Mouse (Mus musculus) layer of hippocampus, adult 11-12 months (tissue): ENCODE results near the gene Wt1.

Source experiments
- DNase-seq: peaks from one replicate; pipeline ENCODE4 v3.0.0; 2022; ENCODE audit warnings: low spot score

The Wt1 gene

DNA sequence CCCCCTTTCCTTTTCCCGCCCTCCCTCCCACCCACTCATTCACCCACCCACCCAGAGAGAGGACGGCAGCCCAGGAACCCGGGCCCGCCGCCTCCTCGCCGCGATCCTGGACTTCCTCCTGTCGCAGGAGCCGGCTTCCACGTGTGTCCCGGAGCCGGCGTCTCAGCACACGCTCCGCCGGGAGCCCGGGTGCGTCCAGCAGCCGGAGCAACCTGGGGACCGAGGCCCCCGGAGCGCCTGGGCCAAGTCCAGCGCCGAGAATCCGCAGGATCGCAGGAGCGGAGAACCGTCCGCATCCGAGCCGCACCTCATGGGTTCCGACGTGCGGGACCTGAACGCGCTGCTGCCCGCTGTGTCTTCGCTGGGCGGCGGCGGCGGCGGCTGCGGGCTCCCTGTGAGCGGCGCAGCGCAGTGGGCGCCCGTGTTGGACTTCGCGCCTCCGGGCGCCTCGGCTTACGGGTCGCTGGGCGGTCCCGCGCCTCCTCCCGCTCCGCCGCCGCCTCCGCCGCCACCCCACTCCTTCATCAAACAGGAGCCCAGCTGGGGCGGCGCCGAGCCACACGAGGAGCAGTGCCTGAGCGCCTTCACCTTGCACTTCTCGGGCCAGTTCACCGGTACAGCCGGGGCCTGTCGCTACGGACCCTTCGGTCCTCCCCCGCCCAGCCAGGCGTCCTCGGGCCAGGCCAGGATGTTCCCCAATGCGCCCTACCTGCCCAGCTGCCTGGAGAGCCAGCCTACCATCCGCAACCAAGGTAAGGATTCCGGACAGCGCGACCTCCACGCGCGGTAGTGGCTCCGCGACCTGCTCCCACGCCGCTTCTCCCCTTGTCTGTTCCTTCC is 582 bp downstream of the Wt1 start:
- DNase-seq = no peak

DNA sequence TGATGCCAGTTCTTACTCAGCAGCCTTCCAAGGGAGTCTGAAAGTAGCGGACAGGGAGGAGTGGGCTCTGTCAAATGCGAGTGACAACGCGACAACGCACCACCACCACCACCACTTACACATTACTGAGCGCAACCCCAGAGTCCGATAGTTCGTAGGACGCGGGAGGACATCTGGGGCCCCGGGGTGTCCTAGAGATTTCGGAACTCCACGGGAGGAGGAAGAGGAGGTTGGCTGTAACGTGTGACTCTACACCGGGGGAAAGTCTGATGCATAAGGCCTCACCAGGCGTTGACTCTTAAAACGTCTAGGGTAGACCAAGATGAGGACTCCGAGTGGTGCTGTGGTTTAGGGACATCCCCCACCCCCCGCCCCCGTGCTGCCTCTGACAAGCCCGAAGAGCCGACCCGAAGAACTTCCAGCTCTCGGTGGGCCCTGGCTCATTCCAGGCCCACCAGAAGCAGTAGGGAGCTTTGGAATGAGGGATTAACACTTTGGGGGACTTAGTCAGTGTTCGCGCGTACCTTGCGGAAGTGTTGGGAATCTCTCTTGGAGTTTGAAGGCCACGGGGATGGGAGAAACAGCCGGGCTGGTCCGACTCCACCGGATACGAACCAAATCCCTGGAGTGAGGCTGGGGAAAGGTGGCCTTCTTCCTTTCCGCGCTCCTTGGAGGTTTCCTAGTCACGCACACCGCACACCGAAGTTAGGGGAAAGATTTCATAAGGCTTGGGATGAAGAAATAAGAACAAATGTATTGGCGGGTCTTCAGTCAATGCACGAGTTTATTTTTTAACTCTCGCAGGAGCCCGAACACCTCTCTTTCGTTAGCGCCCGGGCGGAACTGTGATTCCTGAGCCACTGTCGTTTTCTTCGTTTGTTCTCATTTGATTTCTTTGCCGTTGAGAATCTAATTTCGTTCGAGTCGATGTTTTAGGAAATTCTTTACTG is 1.5 kb downstream of the Wt1 start:
- no peak for DNase-seq

DNA sequence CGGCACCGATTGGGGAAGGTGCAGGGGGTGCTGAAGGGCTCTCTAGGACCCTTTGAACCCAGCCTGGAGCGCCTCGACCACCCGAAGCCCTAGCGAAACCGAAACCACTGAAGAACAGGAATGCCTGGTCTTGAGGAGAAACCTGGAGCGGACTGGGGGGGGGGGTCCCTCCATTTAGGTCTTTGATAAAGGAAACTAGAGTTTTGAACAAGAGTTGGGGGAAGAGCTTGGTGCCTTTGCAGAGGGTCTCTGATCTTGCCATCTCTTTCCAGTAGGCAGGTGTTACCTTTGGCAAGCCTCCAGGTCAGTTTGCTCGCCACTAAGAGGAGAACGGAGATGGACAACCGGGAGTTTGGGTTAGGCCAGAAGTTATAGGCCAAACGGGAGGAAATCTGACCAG is 2.2 kb downstream of the Wt1 start:
- no peak for DNase-seq

DNA sequence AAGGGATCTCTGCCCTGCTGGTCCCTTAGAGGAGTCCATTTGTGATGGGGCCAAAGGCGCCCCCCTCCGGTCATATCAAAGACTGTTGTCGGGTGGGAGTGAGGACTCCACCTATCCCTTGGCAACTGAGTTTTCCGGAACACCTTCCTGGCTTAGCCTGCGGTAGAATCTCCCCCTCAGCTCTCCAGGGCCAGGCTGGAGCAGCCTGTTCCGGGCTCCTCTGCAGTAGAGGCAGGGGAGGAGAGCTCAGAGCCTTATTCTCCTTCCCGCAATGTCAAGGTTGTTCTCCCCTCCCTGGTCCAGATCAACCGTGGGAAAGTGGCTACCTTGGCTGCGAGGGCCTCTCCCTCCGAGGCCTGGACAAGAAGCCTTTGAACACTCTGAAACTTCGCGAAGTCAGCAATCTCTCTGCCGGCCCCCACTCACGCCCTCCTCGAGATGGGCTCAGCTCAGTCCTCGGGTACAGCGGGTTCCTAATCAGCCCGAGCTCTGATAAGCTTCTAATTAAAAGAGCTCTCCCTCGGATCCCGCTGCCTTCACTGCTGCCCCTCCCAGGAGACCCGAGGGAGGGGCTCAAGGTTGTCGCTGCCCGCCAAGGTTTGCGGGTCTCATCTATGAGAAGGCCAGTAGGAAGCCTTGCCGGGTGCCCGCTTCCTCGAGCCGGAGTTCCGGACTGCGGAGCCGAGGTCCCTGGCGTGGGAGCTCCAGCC is 4.2 kb downstream of the Wt1 start:
- no peak for DNase-seq

DNA sequence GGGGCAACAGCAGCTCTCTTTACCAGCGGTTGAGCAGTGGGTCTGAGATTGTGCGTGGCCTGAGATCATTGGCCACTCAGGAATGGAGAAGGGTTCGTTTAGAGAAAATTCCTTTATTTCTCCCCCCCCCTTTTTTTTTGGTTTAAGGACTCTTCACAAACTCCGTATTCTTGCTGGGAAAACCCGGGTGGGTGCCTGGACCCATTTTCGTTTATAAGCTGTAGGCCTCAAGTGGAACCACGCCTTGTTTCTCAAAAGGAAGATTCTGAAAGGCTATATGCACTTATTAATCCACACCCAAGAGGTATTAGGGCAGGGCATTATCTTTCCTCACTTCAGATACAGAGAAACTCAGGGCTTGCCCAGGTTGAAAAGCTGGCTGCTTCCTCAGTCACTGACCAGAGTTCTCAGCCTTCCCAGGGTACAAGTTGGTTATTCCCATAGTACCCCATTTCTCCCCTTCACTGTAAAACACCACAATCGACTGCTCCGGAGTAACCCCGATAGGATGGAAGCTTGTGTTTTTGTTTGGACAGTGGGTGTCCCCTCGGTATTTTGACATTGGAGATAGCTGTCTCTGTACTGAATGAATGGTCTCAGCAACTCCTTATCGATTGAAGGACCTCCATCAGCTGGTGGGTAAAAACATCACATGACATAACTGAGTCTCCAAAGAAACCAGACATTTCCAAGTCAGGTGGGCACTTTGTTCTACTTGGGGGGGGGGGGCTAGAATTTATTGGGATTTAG is 4.9 kb downstream of the Wt1 start:
- no peak for DNase-seq

DNA sequence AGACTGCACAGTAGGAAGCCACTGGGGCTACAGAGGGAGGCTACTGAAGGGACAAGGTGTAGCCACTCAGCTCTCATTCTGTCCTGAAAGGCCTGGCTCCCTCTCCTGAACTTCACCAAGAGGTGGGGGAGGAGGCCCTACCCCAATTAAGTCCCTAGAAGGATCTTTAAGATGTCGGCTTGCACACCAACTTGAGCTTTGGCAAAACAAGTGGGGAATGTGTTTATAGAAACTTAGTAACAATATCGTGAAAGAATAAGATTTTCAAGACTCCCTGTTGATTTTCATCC is 5.4 kb downstream of the Wt1 start:
- no peak for DNase-seq

DNA sequence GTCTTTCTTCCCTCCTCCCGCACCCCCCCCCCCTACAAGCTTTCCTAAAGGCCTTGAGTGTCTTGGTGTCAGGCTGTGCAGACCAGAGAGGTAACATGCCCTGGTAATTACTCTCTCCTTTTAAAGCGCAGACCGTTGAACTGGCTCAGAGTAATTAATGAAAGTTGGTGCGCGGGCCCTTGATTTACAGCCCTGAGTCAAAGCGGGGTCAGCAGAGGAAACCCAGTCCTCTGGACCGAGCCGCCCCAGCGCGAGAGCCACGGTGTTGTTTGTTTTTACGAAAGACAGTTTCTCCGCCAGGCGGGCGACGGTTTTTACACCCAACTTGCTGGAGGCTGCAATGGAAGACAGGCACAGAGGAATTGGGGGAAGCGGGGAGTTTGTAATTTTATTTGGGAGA is 6.0 kb downstream of the Wt1 start:
- DNase-seq = no peak

DNA sequence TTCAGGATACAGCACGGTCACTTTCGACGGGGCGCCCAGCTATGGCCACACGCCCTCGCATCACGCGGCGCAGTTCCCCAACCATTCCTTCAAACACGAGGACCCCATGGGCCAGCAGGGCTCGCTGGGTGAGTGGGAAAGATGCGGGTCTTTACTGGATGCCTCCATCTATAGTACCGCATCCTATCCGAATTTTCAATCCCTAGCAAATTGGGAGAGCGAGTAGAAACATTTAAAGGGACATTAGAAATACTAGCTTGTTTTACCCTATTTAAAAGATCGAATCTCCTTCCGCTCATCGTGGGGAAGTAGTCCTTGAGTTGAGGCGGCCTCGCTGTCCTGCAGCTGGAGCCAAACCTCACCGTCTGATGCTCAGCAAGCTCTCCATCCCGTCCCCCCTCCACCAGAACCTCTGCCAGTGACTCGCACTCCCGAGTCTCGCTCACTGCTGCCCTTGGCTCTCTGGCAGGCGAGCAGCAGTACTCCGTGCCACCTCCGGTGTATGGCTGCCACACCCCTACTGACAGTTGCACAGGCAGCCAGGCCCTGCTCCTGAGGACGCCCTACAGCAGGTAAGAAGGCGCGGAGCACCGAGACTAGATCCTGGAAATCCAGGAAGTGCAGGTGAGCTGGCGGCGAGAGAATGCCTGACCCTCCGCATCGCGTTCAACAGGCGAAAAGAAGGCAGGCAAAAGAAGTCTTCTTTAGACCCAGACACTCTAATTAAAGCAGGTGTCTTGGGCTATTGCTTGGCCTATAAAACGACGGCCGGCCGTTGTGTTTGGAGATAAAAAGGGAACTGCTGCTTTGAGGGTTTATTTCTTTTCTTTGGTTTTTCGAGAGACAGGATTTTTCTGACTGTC is 6.8 kb downstream of the Wt1 start:
- no peak for DNase-seq

DNA sequence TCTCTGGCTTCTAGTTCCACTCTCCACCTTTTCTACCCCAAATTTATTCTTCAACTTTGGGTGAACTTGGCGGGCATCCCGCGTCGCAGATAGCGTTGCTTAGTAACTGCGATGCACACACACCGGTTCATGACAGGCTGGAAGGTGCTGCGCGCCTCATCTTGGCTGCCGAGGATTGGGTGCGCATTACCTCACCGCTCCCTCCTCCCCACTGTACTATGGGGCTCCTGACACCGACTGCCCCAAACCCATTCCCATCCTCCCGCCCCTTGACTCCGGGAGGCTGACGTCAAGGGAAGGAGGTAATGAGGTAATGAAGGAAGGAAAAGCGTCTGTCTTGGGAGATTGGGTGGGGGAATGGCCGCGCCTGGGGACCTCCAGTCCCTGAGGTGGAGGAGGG is 8.0 kb downstream of the Wt1 start:
- DNase-seq = no peak

DNA sequence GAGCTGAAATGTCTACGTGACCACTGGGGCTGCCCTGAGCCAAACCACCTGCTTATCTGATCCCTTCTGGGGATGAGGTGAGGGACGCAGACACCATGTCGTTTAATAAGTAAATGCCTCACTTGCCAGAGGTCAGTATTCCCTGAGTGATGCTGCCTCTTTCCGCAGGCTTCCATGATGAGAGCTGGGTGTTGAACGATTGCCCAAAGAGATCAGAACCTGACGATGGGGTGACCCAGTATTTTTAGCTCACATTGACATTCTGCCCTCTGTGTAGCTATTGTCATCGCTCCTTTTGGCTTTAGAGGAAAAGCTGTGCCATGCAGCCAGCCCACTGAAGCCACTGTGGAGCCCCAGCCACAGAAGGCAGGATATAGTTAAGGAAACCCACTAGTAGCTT is 13.1 kb downstream of the Wt1 start:
- DNase-seq = no peak

DNA sequence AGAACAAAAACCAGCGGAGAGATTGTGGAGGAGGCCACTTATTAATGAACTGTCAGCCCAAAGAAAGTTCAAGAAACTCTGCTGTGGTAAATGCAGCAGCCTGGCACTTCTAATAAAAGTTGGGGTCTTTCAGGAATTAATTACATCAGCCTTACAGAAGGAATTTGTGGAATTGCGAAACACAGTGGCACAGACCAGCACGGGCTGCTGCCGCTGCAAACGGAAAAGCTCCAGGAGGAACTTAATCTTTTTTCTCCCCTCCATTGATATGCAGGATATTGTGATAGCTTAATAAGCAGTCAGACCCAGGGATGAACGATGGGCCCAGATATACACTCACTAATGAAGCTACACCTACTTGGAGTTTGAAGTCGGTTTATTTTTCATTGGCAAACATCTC is 15.0 kb downstream of the Wt1 start:
- DNase-seq = no peak

DNA sequence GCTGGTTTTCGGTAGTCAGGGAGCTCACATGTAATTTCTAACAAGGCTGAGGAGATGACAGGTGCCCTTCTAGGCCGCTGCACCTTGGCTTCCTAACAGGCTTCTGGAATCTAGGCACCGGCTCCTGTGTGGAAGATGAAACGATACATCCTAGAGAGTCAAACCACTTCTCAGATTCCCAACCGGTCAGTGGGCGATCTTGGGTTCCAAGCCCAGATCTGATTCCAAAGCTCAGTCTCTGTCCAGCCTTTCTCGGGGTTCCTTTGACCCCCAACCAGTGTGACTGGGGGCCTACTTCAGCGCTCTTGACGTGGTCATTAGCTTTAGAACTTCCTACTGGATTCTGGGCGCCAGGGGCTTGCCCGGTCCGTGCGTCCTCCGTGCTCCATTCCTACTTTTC is 17.4 kb downstream of the Wt1 start:
- DNase-seq = no peak

DNA sequence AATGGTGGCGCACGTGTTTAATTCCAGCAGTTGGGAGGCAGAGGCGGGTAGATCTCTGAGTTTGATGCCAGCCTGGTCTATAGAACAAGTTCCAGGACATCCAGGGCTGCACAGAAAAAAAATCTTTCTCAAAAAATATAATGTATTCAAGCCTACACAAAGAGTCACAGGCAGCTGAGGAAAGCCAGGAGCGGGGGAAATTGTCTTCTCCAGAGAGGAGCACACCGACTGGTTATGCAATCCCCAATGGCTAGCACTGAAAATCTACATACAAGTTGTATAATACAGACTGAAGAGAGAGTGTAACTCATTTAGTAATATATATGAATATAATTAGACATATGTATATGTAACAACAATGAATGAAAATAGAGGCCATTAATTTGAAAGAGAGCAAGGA is 25.2 kb downstream of the Wt1 start:
- no peak for DNase-seq

DNA sequence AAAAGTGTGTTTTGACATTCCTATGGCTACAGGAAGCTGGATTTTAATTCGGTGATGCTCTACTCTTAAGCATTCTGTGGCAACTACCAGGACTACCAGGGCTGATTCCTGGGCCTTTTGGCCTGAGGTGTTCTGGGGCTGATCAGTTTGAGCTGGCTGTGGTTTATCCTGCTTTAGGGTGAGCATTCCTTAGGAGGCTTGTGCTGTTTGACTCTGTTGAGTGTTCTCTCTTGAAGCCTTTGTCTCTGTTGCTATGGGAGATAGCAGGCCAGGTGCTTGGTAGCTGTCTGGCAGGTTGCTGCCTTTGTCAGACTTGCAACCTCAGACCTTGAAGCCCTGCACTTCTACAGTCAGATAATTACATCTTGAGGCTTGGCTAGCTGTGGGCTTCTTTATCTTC is 26.7 kb downstream of the Wt1 start:
- no peak for DNase-seq

DNA sequence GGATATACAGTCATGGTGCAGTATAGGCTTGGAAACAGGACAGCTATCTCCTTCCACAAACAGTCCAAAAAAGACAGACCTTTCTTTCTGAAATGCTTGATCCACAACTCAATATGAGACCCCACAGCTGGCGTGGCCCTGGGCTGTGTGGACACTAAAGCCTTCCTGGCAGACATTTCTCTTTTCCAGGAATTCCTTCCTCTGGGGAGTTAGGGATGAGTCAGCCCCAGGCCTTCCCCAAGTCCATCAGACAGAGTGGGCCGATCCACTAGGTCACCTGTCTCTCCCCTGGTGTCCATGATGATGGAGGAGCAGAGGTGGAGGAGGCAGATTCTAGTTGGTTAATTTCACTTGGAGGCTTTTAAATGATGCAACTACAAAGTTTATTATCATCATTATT is 34.6 kb downstream of the Wt1 start:
- DNase-seq = no peak

DNA sequence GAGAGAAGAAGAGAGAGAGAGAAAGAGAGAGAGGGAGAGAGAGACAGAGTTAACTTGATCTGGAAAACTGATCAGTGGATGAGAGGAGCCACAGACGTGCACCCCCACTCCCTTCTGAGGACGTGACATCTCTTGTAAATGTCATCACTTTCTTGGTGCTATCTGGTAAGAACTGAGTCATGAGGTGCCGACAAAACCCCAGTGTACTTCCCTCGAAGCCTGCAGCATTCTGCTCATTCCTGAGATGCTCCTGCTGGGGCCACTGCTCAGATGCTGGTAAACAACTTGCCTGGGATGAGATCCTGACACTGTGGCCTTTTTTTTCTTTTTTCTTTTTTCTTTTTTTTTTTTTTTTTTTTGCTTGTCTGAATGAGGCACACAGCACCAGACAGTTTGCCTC is 36.4 kb downstream of the Wt1 start:
- DNase-seq = no peak

DNA sequence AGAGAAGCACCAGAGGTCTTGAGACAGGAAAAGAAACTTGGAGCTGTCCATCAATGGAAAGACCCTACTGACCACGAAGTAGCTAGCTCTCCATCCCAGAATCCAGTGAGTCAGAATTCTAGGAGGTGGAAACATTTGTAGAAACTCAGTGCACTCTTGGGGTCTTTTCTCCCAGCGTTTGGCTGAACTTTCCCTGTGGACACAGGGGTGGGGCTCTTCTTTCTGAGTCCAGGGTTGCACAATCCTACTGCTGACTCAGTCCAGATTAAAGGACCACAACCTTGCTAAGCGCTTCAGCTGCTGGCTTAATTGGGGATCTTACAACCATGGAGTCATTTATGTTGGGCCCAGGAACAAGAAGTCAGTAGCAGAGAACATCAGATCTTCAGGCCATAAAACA is 41.8 kb downstream of the Wt1 start:
- no peak for DNase-seq

DNA sequence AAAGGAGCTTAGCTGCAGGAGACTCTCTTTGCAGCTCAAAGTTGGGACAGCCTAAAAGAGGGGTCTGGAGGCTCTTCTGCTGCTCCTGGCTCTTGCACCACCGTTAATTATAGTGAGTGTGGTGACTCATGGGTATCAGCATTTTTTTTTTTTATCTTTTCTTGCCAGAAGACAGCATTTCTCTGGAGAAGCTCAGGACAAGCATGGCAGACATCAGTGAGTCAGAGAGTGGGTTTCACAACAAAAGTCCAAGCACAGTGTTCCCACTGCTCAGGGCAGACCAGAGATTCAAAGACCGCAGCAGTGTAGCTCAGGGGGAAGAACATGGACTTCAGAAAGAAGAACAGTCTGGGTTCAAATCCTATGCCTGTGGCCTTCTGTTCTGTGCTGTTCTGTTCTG is 47.9 kb downstream of the Wt1 start:
- no peak for DNase-seq

DNA sequence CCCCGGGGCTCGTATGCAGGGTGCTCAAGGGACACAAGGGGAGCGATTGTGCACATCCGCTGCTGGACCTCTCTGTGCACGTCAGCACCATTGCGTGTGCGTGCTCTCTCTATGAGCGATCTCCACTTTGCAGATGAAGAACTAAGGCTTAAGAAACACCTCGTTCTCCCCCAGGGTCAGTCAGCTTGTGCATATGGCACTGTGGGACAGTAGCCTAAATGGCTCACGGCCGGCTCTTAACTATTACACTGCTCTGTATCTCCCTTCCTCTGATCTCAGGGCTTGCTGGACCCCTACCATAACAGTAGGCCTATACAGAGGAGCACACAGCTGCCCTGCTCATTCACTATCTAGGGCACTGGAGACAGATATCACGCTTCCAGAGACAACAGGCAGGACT is 52.5 kb downstream of the Wt1 start:
- no peak for DNase-seq

DNA sequence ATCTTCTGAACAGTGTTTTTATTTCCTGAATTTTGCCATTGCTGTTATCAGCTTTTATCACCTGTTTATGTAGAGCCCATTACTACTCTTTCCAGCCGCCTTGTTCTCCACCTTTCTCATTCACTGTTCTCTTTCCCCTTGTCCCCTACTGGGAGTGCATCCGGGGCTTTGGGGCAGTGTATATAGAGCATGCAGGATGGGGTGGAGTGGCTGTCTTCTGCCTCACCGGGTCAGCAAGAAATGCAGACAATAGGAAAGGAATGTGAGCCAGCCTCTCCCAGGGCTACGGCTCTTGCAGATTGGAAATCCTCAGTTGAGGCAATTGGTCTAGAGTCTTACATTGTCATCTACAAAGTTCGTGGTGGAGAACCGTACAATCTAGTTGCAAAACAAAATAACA is 56.2 kb downstream of the Wt1 start:
- no peak for DNase-seq

DNA sequence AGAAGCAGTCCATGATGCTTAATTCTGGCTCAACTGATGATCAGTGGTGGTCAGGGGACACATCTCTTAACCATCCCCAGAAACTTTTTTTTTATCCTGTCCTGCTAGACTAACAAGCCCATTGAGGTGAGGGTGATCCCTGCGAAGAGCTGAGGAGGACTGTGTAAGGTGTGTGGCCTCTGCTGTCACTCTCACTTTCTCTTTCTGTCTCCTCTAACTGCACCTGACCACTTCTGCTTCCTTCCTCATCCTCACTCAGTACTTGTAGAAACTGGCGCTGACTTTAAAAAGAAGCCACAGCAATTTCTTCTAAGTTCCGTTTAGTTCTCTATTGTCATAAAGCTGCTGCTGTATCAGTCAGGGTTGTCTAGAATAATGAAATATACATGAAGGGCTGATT is 58.8 kb downstream of the Wt1 start:
- no peak for DNase-seq
